Mouse (Mus musculus): ENCODE measurements around the gene Slc37a2.

DNA sequence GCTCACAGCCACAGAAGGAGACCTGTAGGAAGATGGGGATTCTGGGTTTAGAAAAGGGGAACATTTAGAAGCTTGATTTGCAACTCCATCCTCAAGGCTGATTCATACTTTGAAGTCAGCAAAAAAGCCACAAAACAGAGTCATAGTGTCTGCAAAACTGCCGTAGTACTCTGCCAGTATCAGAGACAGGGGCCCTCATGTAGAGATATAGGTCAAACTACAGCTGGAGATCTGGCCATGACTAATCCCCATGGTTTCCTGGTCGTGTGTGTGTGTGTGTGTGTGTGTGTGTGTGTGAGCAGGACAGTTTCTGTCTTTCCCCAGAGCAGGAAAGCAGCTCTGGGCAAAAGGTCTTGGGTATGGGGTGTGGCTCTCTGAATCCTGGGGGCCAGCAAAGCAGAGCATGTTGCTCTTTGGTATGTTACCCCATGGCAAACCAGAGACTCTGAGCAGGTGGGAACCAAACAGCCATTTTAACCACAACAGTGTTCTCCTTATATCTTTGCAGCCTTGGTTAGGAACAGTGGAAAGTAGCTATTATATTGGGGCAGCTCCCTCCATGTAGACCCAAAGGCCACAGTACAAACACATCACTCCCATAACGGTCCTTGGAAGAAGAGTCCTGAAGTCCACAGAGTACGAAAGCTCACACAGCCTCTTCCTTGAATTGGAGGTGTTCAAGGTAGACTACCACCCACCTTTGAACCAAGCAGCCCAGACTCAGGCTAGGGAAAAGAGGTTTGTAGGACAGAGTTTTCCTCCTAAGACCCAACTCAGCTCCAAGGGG, 19.4 kb downstream of the Slc37a2 start:
- TF ChIP-seq CTCF (conservative IDR thresholded peaks at IDR 0.05; ENCODE audit: insufficient read depth, insufficient read length, low read depth, low read length) (no peak), POLR2A (IDR thresholded peaks at IDR 0.05; ENCODE audit: low read depth, low read length) (no peak)

All from kidney, adult 2 months (tissue).